Mouse (Mus musculus) splenic B cell, adult 2 months (primary cell): ENCODE measurements around the gene Fkbp2.
A peak's percentile ranks its signal among the peaks of the same experiment; 100 is the strongest.

Experiments
- DNase-seq: peaks from one replicate; pipeline ENCODE4 v3.0.0-alpha.2; 2011; ENCODE audit warnings: low read depth, low spot score
- H3K27me3 ChIP-seq: 2 replicates; pipeline ENCODE4 v1.6.1; 2012; ENCODE audit warnings: mild to moderate bottlenecking, low read length, moderate library complexity, mixed read lengths; ENCODE audit not compliant: control insufficient read depth, poor library complexity, insufficient read depth, severe bottlenecking
- H3K36me3 ChIP-seq: 2 replicates; pipeline ENCODE4 v1.6.1; 2012; ENCODE audit warnings: mild to moderate bottlenecking, low read length, moderate library complexity, mixed read lengths; ENCODE audit not compliant: control insufficient read depth, poor library complexity, insufficient read depth, severe bottlenecking

Gene Fkbp2

DNA sequence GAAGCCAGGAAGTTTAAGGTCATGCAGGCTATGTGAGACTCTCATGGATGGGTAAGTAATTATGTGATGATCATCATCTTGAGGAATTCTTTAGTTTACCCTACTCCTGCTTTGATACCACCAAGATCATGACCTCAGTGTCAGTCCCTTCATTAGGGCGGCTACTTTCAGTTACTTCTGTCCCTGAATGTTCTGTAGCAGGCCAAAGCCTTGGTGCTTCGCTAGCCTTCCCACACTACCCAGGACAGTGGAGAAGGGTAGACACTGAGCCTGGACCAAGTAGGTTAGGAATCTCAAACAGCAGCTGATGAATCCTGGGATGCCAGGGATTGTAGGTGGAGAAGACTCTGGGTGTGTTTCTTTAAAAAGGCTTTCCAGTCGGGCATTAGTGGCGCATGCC, 1.2 kb upstream of the Fkbp2 start:
- Histone ChIP-seq H3K36me3 (peaks cover 1% of the 10 kb centered on the region), H3K27me3 (no peaks in the 10 kb centered on the region)
- no peak for DNase-seq

DNA sequence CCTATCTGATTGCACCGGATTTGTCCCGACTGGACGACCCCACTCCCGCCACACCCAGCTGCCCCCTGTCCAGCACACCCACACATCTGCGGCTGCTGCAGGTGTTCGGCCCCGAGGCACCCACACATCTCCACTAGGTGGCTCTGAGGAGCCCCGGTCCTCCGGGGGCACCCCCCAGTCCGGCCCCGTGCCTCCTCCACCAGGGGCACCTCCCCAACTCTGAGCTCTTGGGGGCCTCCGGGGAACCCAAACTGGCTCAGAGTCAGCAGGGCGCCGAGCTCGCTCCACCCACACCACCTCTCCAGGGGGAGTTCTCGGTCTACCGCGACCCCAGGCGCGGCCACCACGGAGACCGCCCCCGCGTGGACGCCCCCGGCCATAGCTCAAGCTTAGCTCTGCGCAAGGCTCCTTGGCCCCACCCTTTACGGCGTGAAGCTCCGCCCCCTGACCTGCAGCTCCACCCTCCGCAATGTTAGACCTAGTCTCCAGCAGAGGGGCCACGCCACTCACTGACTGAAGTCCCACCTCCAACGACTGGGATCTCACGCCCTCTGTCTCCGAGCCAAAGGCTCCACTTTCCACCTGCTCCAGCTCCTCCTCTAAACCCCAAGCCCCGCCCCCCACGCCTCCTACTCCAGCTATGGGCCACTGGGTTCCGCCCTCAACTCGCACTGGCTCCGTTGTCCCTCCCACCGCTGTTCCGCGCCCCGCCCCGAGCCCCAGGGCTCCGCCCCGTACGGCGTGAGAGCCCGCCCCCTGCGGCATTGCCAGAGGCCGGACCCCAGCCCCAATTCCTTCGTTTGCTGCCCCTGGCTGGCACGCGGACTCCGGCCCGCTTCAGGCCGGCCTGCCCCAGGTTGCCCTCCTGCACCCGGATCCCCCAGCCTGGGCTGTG, 568 bp downstream of the Fkbp2 start:
- peaks cover 1% of the 10 kb centered on the region for H3K36me3 ChIP-seq
- H3K27me3 ChIP-seq: no peaks in the 10 kb centered on the region
- peak; percentile 100 for DNase-seq

DNA sequence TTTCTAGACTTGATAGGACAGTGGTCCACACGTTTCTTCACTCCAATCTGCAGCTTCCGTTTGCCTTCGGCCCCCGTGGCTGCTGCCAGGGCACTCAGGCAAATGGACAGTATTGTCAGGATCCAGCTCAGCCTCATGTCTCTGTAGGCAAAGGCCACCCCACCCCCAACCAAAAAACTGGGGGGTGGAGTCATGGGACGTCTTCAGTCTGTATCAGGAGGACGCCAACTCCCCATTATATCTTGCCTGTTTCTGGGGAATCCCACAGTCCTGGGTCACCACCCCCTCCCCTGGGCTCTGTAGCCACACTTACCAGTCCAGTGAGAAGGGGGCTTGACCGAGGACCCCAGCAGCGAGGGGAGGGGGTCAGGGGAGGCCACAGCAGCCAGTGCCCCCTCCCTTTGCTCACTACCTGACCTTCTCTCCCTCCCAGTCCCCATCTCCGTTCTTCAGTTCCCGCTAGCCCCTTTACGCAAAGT, 1.3 kb downstream of the Fkbp2 start:
- no peak for DNase-seq
- no peaks in the 10 kb centered on the region for H3K27me3 ChIP-seq
- peaks cover 1% of the 10 kb centered on the region for H3K36me3 ChIP-seq

DNA sequence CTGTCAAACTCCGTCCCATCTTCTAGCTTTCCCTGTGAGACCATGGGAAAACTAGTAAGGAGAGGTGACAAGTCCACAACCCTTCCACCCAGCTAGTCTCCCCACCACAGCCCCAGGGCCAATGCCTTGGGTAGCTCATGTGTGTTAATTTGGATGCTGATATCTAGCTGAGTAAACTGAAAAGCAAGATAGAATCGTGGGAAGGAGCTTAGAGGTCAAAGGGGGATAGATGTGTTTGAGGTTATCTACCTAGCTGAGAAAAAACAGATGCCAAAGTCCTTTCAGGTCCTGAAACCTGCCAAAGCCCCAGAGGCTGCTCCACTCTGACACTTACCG, 1.7 kb downstream of the Fkbp2 start:
- no peak for DNase-seq

DNA sequence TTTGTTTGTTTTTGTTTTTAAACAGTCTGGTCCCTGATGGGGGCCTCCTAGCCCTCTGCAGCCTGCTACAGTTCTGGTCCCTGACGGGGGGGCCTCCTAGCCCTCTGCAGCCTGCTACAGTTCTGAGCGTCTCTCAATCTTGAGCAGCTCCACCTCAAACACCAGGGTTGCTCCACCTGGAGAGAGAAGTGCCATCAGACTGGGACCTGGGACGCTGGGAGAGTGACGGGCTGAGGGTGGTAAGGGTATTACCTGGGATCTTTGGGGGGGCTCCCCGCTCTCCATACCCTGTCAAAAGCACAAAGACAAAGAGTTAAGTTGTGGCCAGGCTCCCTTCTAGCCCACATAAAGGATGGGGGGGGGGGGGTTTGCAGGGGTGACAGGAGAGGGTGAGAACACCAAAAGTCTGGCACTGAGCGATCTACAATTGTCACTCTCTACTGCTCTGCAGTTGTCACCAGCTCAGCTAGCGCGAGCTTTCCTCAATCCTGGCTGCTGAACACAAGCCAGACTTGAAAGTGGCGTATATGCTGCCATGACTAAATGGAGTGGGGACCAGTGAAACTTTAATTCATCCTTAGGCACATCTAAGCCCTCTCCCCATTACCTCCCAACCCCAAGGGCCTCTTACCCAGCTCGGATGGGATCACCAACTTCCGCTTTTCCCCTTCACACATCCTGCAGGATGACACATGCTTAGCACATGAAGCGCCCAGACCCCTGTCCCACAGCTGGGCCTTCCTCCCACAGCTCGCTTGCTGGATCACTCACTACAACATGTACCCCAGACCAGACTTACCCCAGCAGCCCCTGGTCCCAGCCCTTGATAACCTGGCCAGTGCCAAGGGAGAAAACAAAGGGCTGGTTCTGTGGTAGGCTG, 2.3 kb downstream of the Fkbp2 start:
- DNase-seq: no peak
- Histone ChIP-seq H3K36me3 (peaks cover 1% of the 10 kb centered on the region; the same call in 1 of the 2 replicates), H3K27me3 (no peaks in the 10 kb centered on the region)

More for the DNA sequence above, 1.7 kb downstream of the Fkbp2 start:
- Histone ChIP-seq H3K36me3 (peaks cover 1% of the 10 kb centered on the region; the same call in 1 of the 2 replicates), H3K27me3 (no peaks in the 10 kb centered on the region)

DNA sequence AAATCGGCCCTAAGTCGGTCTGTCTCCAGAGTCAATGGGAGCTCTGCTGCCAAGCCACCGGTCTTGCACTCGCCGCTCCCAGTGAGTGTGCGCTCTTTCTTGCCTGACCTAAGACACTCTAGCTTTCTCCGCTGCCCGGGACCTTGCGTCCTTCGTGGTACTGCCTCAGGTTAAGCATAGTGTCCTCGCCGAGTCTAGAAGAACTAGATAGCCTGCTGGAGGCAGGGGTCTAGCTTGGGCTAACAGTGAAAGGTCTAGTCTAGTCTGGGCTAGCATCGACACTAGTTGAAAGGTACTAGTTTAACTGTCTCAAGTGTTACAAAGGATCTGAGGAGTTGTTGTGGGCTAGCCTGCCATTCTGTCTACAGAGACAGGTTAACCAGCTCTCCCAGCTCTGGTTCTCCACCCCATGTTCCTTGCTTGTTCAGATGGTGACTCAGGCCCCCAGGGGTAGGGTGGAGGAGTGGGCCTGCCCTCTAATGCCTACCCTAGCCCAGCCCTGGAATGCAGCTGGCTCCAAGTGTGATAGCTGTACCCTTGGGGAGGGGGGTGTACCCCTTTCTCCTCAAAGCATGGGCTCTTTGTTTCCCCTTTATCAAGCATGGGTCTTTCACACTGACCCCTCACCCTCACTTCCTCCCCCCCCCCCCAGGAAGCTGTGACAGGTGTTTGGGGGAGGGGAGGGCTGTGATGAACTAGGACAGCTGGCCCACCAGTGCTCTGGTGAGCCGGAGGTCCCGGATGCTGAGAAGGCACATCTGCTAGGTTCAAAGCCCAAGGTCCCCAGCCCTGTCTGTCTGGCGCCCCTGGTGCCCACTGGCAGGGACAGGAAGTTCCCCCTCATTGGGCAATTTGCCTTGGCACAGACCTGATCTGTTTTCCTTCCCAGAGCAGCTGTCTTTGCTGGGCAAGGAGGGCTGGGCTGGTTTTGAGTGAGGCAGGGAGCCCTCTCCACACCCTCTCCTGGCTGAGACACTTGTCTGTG, 4.5 kb downstream of the Fkbp2 start, which contains the start of gene Plcb3:
Gene Plcb3, minus strand, starts transcription at position 934 of the 985 bp plus-strand sequence.
- H3K36me3 ChIP-seq: 0 out of 2 replicates have a peak, but pooled peaks cover 1% of the 10 kb centered on the region
- no peaks in the 10 kb centered on the region for H3K27me3 ChIP-seq
- peak; percentile 60 for DNase-seq

DNA sequence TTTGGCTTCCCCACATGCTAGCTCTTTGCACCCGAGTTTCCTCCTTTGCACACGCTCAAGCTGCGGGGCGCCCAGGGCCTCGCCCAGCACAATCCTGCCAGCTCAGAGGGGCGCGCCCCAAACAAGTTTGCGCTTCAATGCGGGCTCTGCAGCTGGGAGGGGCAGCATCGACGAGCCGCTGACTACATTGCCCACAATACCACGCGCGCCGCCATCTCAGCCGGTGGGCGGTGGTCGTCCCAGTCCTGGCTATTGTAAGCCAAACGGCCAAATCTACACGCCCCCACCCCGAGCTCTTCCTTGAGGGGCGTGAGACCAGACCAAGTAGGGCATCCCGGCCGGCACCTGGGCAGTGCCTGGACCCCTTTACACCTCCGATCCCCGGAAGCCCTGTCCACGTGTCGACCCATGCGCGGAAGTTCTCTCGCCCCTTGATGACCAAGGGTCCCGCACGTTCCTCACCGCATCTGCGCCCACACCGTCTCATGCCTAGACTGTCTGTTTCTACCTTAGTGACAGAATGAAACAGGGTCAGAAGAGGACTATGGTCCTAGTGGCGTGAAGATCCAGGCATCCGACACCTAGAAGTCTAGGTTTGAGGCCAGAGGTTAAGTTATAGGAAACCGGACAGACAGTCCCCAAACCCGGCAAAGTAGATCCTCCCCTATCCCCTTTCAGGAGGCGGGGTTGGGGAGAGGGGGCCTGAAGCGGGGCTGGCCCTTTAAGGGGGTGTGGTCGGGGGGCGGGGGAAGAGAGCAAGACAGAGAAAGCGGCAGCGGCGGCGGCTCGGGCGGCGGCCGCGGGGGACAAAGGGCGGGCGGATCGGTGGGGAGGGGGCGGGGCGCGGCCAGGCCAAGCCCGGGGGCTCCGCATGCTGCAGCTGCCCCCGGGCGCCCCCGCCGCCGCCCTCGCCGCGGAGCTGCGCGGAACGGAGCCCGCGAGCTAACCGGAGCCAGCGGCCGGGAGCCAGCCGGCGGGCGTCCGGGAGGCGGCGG, 5.8 kb downstream of the Fkbp2 start, which contains the start of gene Ppp1r14b:
Gene Ppp1r14b, plus strand, starts transcription at position 758 of the 995 bp plus-strand sequence.
- Histone ChIP-seq H3K36me3 (0 out of 2 replicates have a peak, but pooled peaks cover 1% of the 10 kb centered on the region), H3K27me3 (no peaks in the 10 kb centered on the region; the same call in none of the 2 replicates)
- DNase-seq: peak; percentile 75

DNA sequence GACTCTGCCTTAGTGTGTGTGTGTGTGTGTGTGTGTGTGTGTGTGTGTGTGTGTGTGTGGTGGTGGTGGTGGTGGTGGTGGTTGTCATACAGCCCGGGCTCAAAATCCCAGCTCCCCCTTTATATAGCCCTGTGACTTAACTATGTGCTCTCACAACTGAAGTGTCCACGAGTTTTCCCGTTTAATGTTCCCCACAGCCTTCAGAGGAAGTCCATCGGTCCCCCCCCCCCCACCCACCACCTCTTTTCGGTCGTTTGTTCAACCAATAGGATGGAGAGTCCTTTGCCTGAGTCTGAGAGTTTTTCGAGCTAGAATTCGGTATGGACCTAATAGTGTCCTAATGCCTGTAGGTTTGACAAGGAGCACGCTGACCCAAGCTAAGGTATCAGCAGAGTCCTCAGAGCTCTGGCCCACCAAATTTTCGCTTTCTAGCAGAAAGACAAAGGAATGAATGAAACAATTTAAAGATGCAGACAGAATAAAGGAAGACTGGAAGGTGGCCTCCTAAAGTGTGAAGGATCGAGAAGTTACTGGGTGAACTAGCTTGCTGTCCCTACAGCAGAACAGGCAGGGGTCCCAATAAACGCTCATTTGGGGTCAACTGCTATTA, 6.6 kb downstream of the Fkbp2 start:
- no peaks in the 10 kb centered on the region; the same call in none of the 2 replicates for H3K27me3 ChIP-seq
- no peak for DNase-seq
- 0 out of 2 replicates have a peak, but pooled peaks cover 1% of the 10 kb centered on the region for H3K36me3 ChIP-seq

DNA sequence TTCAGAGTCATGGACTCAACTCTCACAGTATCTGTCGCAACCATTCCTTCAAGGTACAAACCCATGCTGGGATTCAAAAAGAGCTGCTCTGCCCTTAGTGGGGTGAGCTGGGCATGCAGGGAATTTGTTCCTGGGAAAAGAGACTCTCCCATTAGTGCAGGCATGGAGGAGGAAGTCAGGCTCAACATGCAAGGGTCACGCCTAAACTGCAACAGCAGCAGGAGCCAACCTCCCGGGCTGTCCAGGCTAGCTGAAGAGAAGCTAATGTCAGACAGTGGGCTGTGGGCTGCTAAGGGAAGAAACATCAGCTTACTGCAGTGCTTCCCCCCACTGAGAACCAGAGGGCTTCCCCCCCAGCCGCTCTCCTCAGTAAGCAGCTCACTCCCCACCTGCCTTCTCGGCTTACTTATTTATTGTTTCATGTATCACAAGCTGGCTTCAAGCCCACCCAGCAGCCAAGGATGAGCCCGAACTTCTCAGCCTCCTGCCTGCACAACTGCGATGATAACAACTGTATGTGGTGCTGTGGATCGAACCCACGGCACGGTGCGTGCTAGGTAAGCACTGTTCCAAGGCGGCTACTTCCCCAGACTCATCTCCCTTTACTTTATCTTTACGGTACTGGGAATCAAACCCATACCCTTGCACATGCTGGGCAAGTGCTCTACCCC, 7.9 kb downstream of the Fkbp2 start:
- Histone ChIP-seq H3K27me3 (no peaks in the 10 kb centered on the region; the same call in none of the 2 replicates), H3K36me3 (no peaks in the 10 kb centered on the region)
- DNase-seq: no peak

DNA sequence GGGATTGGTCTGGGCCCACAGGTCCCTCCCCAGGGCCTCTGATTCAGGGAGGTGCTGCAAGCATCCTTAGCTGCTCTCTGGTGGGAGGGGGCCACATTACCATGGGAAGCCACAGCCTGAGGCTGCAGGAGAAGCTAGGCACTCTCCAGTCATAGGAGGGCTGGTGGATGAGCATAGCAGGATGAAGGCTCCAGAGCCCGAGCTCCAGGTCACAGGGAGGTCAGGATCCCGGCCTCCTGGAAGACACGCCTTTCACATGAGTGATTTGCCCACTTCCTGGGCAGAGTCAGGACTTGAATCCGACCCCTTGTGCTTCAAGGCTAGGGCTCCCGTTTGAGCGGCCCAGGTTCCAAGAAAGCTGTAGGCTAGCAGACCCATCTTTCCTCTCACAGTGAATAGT, 8.7 kb downstream of the Fkbp2 start:
- Histone ChIP-seq H3K36me3 (no peaks in the 10 kb centered on the region), H3K27me3 (no peaks in the 10 kb centered on the region; the same call in none of the 2 replicates)
- no peak for DNase-seq

DNA sequence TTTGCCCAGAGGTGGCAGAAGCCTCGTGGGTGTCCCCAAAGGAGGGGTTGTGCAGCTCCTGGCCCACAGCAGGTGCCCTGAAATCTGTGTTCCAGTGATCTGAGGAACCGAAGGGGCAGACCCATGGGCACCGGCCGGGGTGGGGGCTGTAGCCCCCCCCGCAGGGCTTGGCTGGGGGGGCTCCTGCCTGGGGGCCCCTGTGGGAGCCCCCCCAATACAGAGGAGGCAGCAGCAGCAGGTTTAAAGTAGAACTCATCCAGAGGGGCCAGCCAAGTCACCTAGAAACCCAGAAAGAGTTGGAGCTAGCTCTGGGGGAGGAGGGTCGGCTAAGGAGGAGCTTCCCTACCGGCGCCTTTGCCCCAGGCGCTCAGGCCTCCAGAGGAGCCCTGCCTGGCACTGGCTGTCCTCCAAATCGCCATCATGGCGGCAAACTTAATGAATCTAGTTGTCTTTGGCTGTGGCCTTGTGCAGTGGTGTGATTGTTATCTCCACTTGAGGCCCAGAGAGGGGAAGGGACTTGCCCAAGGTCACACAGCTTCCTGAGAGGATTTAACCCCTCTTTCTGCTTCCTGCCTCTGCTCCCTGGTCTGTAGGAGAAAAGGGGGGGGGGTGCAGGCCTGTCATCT, 9.7 kb downstream of the Fkbp2 start:
- no peaks in the 10 kb centered on the region; the same call in none of the 2 replicates for H3K27me3 ChIP-seq
- H3K36me3 ChIP-seq: no peaks in the 10 kb centered on the region
- DNase-seq: no peak
